8 mouse cellular contexts compared by ENCODE assay signal in genomic region chr8:105566703-105567595, GRCm38 (mm10). TPM values are rescaled to one million over a fixed set of nuclear protein-coding genes. Genes with fewer than 3 reads are reported as not detected.
A peak's percentile ranks its signal among the peaks of the same experiment; 100 is the strongest.
DNase-seq lines count a peak whose midpoint lies in the region; ATAC-seq lines count a peak whose summit lies in the region.

No protein-coding gene starts in this region.

- no peaks in the 10 kb centered on the region for H3K9me3 ChIP-seq in midbrain, embryonic 11.5 days (ENCODE audit: control insufficient read depth, low read length)

- peaks cover 6% of the 10 kb centered on the region for H3K4me1 ChIP-seq in midbrain, embryonic 11.5 days (ENCODE audit: control insufficient read depth, insufficient read depth, low read length)

- H3K4me2 ChIP-seq in midbrain, embryonic 11.5 days = peak overlapping the region; percentile 50

- peak; percentile 43 for ATAC-seq in granulocyte monocyte progenitor cell, adult 5-6 weeks (replicated peaks; ENCODE audit: poor library complexity, severe bottlenecking)
- no peak for ATAC-seq in midbrain, embryonic 11.5 days (ENCODE audit: low FRiP score)

- H3K27ac ChIP-seq in midbrain, embryonic 11.5 days (ENCODE audit: low read depth, low read length) = no peak overlapping the region

- DNase-seq in spleen, adult 18-20 months = peak; percentile 20 to 41
- DNase-seq in spleen, adult 12 weeks (ENCODE audit: low spot score) = no peak
- peak; percentile 44 for DNase-seq in cerebellum, adult 8-10 months
- DNase-seq in kidney, postnatal 14 days = peak; percentile 39
- DNase-seq in midbrain, embryonic 11.5 days (ENCODE audit: low spot score, missing footprints) = peak; percentile 87
- peak; percentile 54 for DNase-seq in testis, postnatal 10 days (ENCODE audit: low spot score)
- no peak for DNase-seq in left cerebral cortex, adult 11 months (ENCODE audit: low spot score)

- no peaks in the 10 kb centered on the region for H3K27me3 ChIP-seq in midbrain, embryonic 11.5 days (ENCODE audit: control insufficient read depth, insufficient read depth, low read length)

- no peaks in the 10 kb centered on the region for H3K36me3 ChIP-seq in midbrain, embryonic 11.5 days (ENCODE audit: control insufficient read depth, insufficient read depth, low read length)

- H3K9ac ChIP-seq in midbrain, embryonic 11.5 days (ENCODE audit: low read length) = peak overlapping the region; percentile 64

- 26% methylated on average over 27 of the region's 27 CpGs for WGBS in midbrain, embryonic 11.5 days

- peak overlapping the region; percentile 80 for H3K4me3 ChIP-seq in midbrain, embryonic 11.5 days (ENCODE audit: low read depth, low read length)

RNA-seq across cellular contexts. Expression of gene Atp6v0d1, which starts 1.1 kb away (rescaled TPM):
- 112 and 132 TPM in 2 replicates for total RNA-seq in granulocyte monocyte progenitor cell, adult 5-6 weeks (2014; fragmentation: Nextera tagmentation)
- 47.1 and 47.3 TPM in 2 replicates for total RNA-seq in granulocyte monocyte progenitor cell, adult 5-6 weeks (2017)
- polyA plus RNA-seq in midbrain, embryonic 11.5 days (2014; fragmentation: Nextera tagmentation; extraction: Ambion mirVana) = 121 and 129 TPM in 2 replicates

RNA-seq across cellular contexts. Expression of gene Ripor1, which starts 38.1 kb away (rescaled TPM):
- 55.3 and 92.8 TPM in 2 replicates for total RNA-seq in granulocyte monocyte progenitor cell, adult 5-6 weeks (2014; fragmentation: Nextera tagmentation)
- 5.4 and 10.1 TPM in 2 replicates for total RNA-seq in granulocyte monocyte progenitor cell, adult 5-6 weeks (2017)
- 10.5 and 12.9 TPM in 2 replicates for polyA plus RNA-seq in midbrain, embryonic 11.5 days (2014; fragmentation: Nextera tagmentation; extraction: Ambion mirVana)

RNA-seq across cellular contexts. Expression of gene Hsd11b2, which starts 48.4 kb away (rescaled TPM):
- not detected in 2 replicates for total RNA-seq in granulocyte monocyte progenitor cell, adult 5-6 weeks (2014; fragmentation: Nextera tagmentation)
- total RNA-seq in granulocyte monocyte progenitor cell, adult 5-6 weeks (2017) = not detected in 2 replicates
- polyA plus RNA-seq in midbrain, embryonic 11.5 days (2014; fragmentation: Nextera tagmentation; extraction: Ambion mirVana) = 19.8 and 24.3 TPM in 2 replicates

Comparison
In these comparisons a context has a peak if more than half of its experiments do, and no peak if none do; other contexts are left out.
1. DNase-seq: peak in spleen, adult 18-20 months (2 of 2), cerebellum, adult 8-10 months (single experiment), kidney, postnatal 14 days (single experiment), midbrain, embryonic 11.5 days (single experiment) and testis, postnatal 10 days (single experiment); none in spleen, adult 12 weeks (single experiment) and left cerebral cortex, adult 11 months (single experiment).